Mouse (Mus musculus) embryonic fibroblast, embryonic 13.5 days (primary cell): ENCODE measurements around the gene Med24. TPM values are rescaled to one million over a fixed set of nuclear protein-coding genes. Genes with fewer than 3 reads are reported as not detected.
"Not testable (repeated sequence)": the region's sequence is repeated elsewhere in the genome, so short reads cannot be mapped to it uniquely, and the experiment has no call there.

ENCODE experiments used
- H3K27ac ChIP-seq: 2 replicates; pipeline ENCODE4 v1.5.1; 2012; ENCODE audit warnings: low read length, control low read depth, inconsistent platforms; ENCODE audit not compliant: insufficient read depth
- H3K4me1 ChIP-seq: 2 replicates; pipeline ENCODE4 v1.6.1; 2011; ENCODE audit warnings: low read length; ENCODE audit not compliant: control insufficient read depth, insufficient read depth
- H3K4me3 ChIP-seq: 2 replicates; pipeline ENCODE4 v1.5.1; 2011; ENCODE audit warnings: mild to moderate bottlenecking, control low read depth, low read length; ENCODE audit not compliant: insufficient read depth
- CTCF ChIP-seq: IDR thresholded peaks from 2 replicates; pipeline ENCODE4 v1.5.1; 2011; ENCODE audit warnings: mild to moderate bottlenecking, control low read depth, low read length, moderate library complexity, borderline replicate concordance; ENCODE audit not compliant: insufficient read depth
- POLR2A ChIP-seq: IDR thresholded peaks from 2 replicates; pipeline ENCODE4 v1.6.1; 2011; ENCODE audit warnings: low read depth, mild to moderate bottlenecking, control low read depth, low read length, moderate library complexity
- polyA plus RNA-seq: library from polyadenylated mRNA; stranded (reverse); fragments of >200 nt; gene quantifications from 2 replicates; pipeline ENCODE4 v1.2.4, GENCODE M21; 2011; ENCODE audit warnings: low read depth; ENCODE audit not compliant: missing spikeins, insufficient read length

The Med24 gene
- polyA plus RNA-seq, 1 experiment: 58.1 TPM

- no peak within 1 kb of the TSS for H3K27ac ChIP-seq
- no peak within 1 kb of the TSS for H3K4me3 ChIP-seq
- TF ChIP-seq CTCF (no peak), POLR2A (no peak)
- H3K4me1 ChIP-seq: no peaks in the 10 kb centered on the region
Observed at GRCm38 (mm10) chr11:98664091-98664490, 65.1 kb downstream of the Med24 start, which contains the start of gene Gsdma. Gene Gsdma (plus strand): TSS chr11:98664351.

DNA sequence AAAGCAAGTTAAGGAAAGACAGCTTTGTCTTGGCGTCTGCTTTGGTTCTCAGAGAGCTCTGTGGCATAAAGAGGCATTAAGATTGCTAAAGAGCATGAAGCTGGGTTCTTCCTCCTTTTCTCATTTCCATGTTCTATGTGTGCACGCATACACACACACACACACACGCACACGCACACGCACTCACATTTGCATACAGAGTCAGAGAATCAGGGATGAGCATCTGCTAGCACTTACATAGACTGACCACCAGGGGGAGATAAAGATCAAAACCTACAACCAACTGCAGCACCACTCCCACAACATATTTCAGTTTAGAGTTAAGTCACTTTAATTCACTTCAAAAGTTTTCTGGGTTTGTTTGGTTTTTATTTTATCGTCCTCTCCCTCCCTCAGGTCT lies 68.7 kb downstream of the Med24 start:
- Histone ChIP-seq H3K4me1 (no peaks in the 10 kb centered on the region), H3K27ac (no peak overlapping the region), H3K4me3 (no peak overlapping the region)
- TF ChIP-seq CTCF (peak; percentile 8; the same call in 1 of the 2 replicates), POLR2A (no peak)

- H3K27ac ChIP-seq, H3K4me1 ChIP-seq, H3K4me3 ChIP-seq: not testable (repeated sequence)
Observed at GRCm38 (mm10) chr11:98655076-98655475, 74.2 kb downstream of the Med24 start.

Other genes with a start within 250 kb of the Med24 start
- not detected in 2 replicates for gene Ikzf3, start 183.4 kb downstream of the Med24 start, polyA plus RNA-seq
- gene Zpbp2, start 178.3 kb downstream of the Med24 start, polyA plus RNA-seq: not detected in 2 replicates
- gene Ormdl3, start 142.1 kb downstream of the Med24 start, polyA plus RNA-seq: 47.7 and 51.9 TPM in 2 replicates
- gene Lrrc3c, start 131.1 kb downstream of the Med24 start, polyA plus RNA-seq: not detected in 2 replicates
- 7.2 and 8.9 TPM in 2 replicates for gene Gm12355, start 103.8 kb downstream of the Med24 start, polyA plus RNA-seq
- gene Gsdma3, start 103.1 kb downstream of the Med24 start, polyA plus RNA-seq: not detected in 2 replicates
- gene Gsdma2, start 82.7 kb downstream of the Med24 start, polyA plus RNA-seq: not detected in 2 replicates
- not detected in 2 replicates for gene Gsdma, start 65.1 kb downstream of the Med24 start, polyA plus RNA-seq
- 86.7 and 91.8 TPM in 2 replicates for gene Psmd3, start 46.9 kb downstream of the Med24 start, polyA plus RNA-seq
- 0.35 TPM in 1 of 2 replicates, not detected in the other for gene Csf3, start 28.2 kb downstream of the Med24 start, polyA plus RNA-seq
- 66.0 and 83.9 TPM in 2 replicates for gene Thra, start 11.2 kb upstream of the Med24 start, polyA plus RNA-seq
- gene Nr1d1, start 45.9 kb upstream of the Med24 start, polyA plus RNA-seq: 18.7 and 23.7 TPM in 2 replicates
- gene Msl1, start 66.1 kb upstream of the Med24 start, polyA plus RNA-seq: 77.7 and 83.8 TPM in 2 replicates
- 29.7 and 36.7 TPM in 2 replicates for gene Casc3, start 75.5 kb upstream of the Med24 start, polyA plus RNA-seq
- 1.6 and 2.0 TPM in 2 replicates for gene Rapgefl1, start 107.3 kb upstream of the Med24 start, polyA plus RNA-seq
- 10.7 and 11.4 TPM in 2 replicates for gene Wipf2, start 134.2 kb upstream of the Med24 start, polyA plus RNA-seq
- 7.4 and 11.8 TPM in 2 replicates for gene Cdc6, start 178.4 kb upstream of the Med24 start, polyA plus RNA-seq
- 26.8 and 28.2 TPM in 2 replicates for gene Rara, start 198.4 kb upstream of the Med24 start, polyA plus RNA-seq